Mouse (Mus musculus) ES-E14 (cell line): ENCODE data around the gene Figla. TPM values are rescaled to one million over a fixed set of nuclear protein-coding genes. Genes with fewer than 3 reads are reported as not detected.

Source experiments
- DNase-seq: peaks from one replicate; pipeline ENCODE4 v3.0.0-alpha.2; 2013; ENCODE audit warnings: low read depth, low spot score
- H3K27ac ChIP-seq: 2 replicates; pipeline ENCODE4 v1.5.1; 2012; ENCODE audit warnings: low read depth, mild to moderate bottlenecking, low read length, moderate library complexity, mixed read lengths; ENCODE audit not compliant: poor library complexity, insufficient read depth, severe bottlenecking
- H3K36me3 ChIP-seq: 2 replicates; pipeline ENCODE4 v1.6.1; 2012; ENCODE audit warnings: mild to moderate bottlenecking, low read length, moderate library complexity, mixed read lengths; ENCODE audit not compliant: control insufficient read depth, poor library complexity, insufficient read depth, severe bottlenecking
- H3K4me1 ChIP-seq, 2 experiments: fragments of 150-350 bp in 1 of 2; sonication (generic) in 1 of 2; 2 replicates each; pipeline ENCODE4 v1.6.1; 2012; ENCODE audit warnings: low read length in 2 of 2, mild to moderate bottlenecking in 1 of 2, mixed read lengths in 1 of 2; ENCODE audit not compliant: control insufficient read depth in 2 of 2, insufficient read depth in 2 of 2, poor library complexity in 1 of 2
- H3K4me3 ChIP-seq, 2 experiments: fragments of 150-350 bp in 1 of 2; sonication (generic) in 1 of 2; 2 replicates each; pipeline ENCODE4 v1.5.1; 2012; ENCODE audit warnings: low read length in 2 of 2, low read depth in 1 of 2, mild to moderate bottlenecking in 1 of 2, mixed read lengths in 1 of 2; ENCODE audit not compliant: insufficient read depth in 1 of 2, poor library complexity in 1 of 2, severe bottlenecking in 1 of 2
- H3K9ac ChIP-seq: 2 replicates; pipeline ENCODE4 v1.6.1; 2012; ENCODE audit warnings: low read depth, mild to moderate bottlenecking, low read length, mixed read lengths; ENCODE audit not compliant: poor library complexity, insufficient read depth, severe bottlenecking
- H3K9me3 ChIP-seq: fragments of 150-350 bp; sonication (generic); 2 replicates; pipeline ENCODE4 v1.6.1; 2012; ENCODE audit warnings: low read depth, mild to moderate bottlenecking, low read length; ENCODE audit not compliant: control insufficient read depth, insufficient read depth
- CHD2 ChIP-seq: IDR thresholded peaks from 2 replicates; pipeline ENCODE4 v1.6.1; 2014; ENCODE audit warnings: mild to moderate bottlenecking, low read depth, low read length, inconsistent platforms
- HCFC1 ChIP-seq: IDR thresholded peaks from 2 replicates; pipeline ENCODE4 v1.6.1; 2012; ENCODE audit warnings: low read length, inconsistent platforms, borderline replicate concordance; ENCODE audit not compliant: insufficient read depth
- MAFK ChIP-seq: IDR thresholded peaks from 2 replicates; pipeline ENCODE4 v1.6.1; 2014; ENCODE audit warnings: mild to moderate bottlenecking, low read depth, low read length, inconsistent platforms; ENCODE audit not compliant: insufficient read depth
- ZC3H11A ChIP-seq: IDR thresholded peaks from 2 replicates; pipeline ENCODE4 v1.6.1; 2012; ENCODE audit warnings: low read depth, mild to moderate bottlenecking, inconsistent platforms, low read length, borderline replicate concordance
- ZNF384 ChIP-seq: IDR thresholded peaks from 2 replicates; pipeline ENCODE4 v1.6.1; 2012; ENCODE audit warnings: low read depth, low read length, inconsistent platforms
- in situ Hi-C, 2 experiments: fragments of 600-800 bp; cut with MboI; formaldehyde crosslinking; loops; one replicate each; pipeline ENCODE4 v1.15.1; 2025; ENCODE audit warnings: low sequenced_read_pairs in 2 of 2, inconsistent platforms in 1 of 2; ENCODE audit not compliant: unreplicated experiment in 2 of 2
- total RNA-seq: library from RNA; depleted of rRNA; stranded (reverse); fragments of 300-350 nt; gene quantifications from 2 replicates; pipeline ENCODE4 v1.2.3, GENCODE M21; 2012

The Figla gene
- total RNA-seq, 1 experiment = not detected

GRCm38 (mm10) chr6:86040140-86040539 is 24.2 kb downstream of the Figla start:
- no peaks in the 10 kb centered on the region for H3K9me3 ChIP-seq
- H3K4me3 ChIP-seq = no peak overlapping the region
- TF ChIP-seq CHD2 = no peak
- no peak for TF ChIP-seq HCFC1
- no peak for TF ChIP-seq ZNF384
- no peak for TF ChIP-seq ZC3H11A
- no peak for TF ChIP-seq MAFK
- H3K36me3 ChIP-seq = no peaks in the 10 kb centered on the region
- H3K4me1 ChIP-seq = no peaks in the 10 kb centered on the region
- no peak overlapping the region for H3K9ac ChIP-seq
- no peak overlapping the region for H3K27ac ChIP-seq
- no peak for DNase-seq
- in situ Hi-C loops = no loop called here

GRCm38 (mm10) chr6:86047510-86047909 is 31.5 kb downstream of the Figla start:
- Histone ChIP-seq H3K9ac (no peak overlapping the region), H3K9me3 (no peaks in the 10 kb centered on the region), H3K36me3 (no peaks in the 10 kb centered on the region), H3K27ac (no peak overlapping the region), H3K4me1 (no peaks in the 10 kb centered on the region), H3K4me3 (no peak overlapping the region)
- TF ChIP-seq CHD2 (no peak), HCFC1 (no peak), ZNF384 (no peak), ZC3H11A (no peak), MAFK (no peak)
- in situ Hi-C loops = no loop called here
- DNase-seq = no peak

- no peaks in the 10 kb centered on the region for H3K36me3 ChIP-seq
- H3K27ac ChIP-seq = no peak overlapping the region
- H3K4me3 ChIP-seq = no peak overlapping the region
- H3K9ac ChIP-seq = no peak overlapping the region
- no peaks in the 10 kb centered on the region for H3K9me3 ChIP-seq
- in situ Hi-C loops = no loop called here
- TF ChIP-seq ZC3H11A = no peak
- no peak for TF ChIP-seq ZNF384
- TF ChIP-seq MAFK = no peak
- TF ChIP-seq CHD2 = no peak
- TF ChIP-seq HCFC1 = no peak
- no peak for DNase-seq
- no peaks in the 10 kb centered on the region for H3K4me1 ChIP-seq
Observed at GRCm38 (mm10) chr6:86048509-86048908, 32.5 kb downstream of the Figla start.

- TF ChIP-seq HCFC1 (no peak), ZNF384 (no peak), CHD2 (no peak), MAFK (no peak)
Observed at GRCm38 (mm10) chr6:86050586-86051268, 34.8 kb downstream of the Figla start.

GRCm38 (mm10) chr6:86052032-86052459 is 36.1 kb downstream of the Figla start:
- in situ Hi-C loops = no loop called here
- Histone ChIP-seq H3K9ac (no peak overlapping the region), H3K4me3 (no peak overlapping the region), H3K9me3 (no peaks in the 10 kb centered on the region), H3K27ac (no peak overlapping the region), H3K36me3 (no peaks in the 10 kb centered on the region), H3K4me1 (no peaks in the 10 kb centered on the region)
- no peak for DNase-seq
- TF ChIP-seq MAFK = no peak
- no peak for TF ChIP-seq CHD2
- TF ChIP-seq ZNF384 = no peak
- no peak for TF ChIP-seq ZC3H11A

More at GRCm38 (mm10) chr6:86050586-86051268, 34.8 kb downstream of the Figla start:
- in situ Hi-C loops = no loop called here
- H3K36me3 ChIP-seq = no peaks in the 10 kb centered on the region
- DNase-seq = no peak
- H3K4me3 ChIP-seq = no peak overlapping the region
- no peaks in the 10 kb centered on the region for H3K9me3 ChIP-seq
- no peaks in the 10 kb centered on the region for H3K4me1 ChIP-seq
- H3K27ac ChIP-seq = no peak overlapping the region
- no peak overlapping the region for H3K9ac ChIP-seq
